Comparison of ENCODE assay signal across 13 mouse cellular contexts in the genomic region with DNA sequence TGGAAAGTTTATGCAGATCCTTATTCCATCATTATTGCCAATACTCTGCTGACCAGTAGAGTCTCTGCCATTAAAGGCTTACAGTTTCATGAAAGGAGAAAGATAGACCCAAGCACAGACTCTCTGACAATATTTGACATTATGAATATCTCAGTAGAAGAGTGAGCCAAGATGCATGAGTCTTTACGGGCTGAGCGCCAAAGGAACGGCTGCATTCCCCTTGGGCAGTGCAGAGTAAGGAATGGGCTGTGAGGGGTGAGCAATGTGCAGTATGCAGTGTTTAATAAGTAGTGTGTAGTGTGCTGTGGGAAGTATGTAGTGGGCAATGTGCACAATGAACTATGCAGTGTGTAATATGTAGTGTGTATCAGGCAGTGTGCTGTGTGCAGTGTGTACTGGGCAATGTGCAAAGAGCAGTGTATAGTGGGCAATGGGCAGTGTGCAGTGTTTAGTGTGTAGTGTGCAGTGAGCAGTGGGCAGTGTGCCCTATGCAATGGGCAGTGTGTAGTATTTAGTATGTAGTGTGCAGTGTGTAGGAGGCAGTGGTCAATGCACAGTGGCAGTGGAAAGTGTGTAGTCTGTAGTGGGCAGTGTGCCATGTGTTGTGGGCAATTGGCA.
DNase-seq lines count a peak whose midpoint lies in the region; ATAC-seq lines count a peak whose summit lies in the region.
"Had no signal": no experiment of that assay in that cellular context is flagged by ENCODE, and none has a peak within 500 bp of the region (broad histone marks: within the 10 kb centered on the region; RNA-seq: fewer than 3 reads in every experiment).

No protein-coding gene starts in this region.

- intact Hi-C loops in gastrocnemius, postnatal 14 days (cut with DNase I; ENCODE audit: low total_unique reads): no loop called here

- no peaks in the 10 kb centered on the region for H3K9me3 ChIP-seq in neural tube, embryonic 15.5 days (replicated peaks)
- H3K9me3 ChIP-seq: intestine, embryonic 15.5 days had no signal

- DNase-seq in adrenal gland, postnatal 14 days: peak; percentile 23
- no peak for DNase-seq in adrenal gland, adult 8-10 months
- DNase-seq in gastrocnemius, postnatal 14 days: peak; percentile 17
- DNase-seq in gastrocnemius, adult 8-10 months (ENCODE audit: low spot score in 2 of 2): no peak
- DNase-seq in kidney, postnatal 4 days: peak; percentile 3 to 6
- DNase-seq in kidney, adult 18-20 months: no peak
- no peak for DNase-seq in neural tube, embryonic 10.5 days (ENCODE audit: extremely low spot score, low spot score)
- DNase-seq: thymus, postnatal 25 days had no signal

- WGBS in neural tube, embryonic 15.5 days: 90% methylated on average over 3 of the region's 3 CpGs

- no peaks in the 10 kb centered on the region for H3K27me3 ChIP-seq in neural tube, embryonic 15.5 days (replicated peaks)
- H3K27me3 ChIP-seq: intestine, embryonic 15.5 days had no signal

- ATAC-seq in neural tube, embryonic 15.5 days (ENCODE audit: low FRiP score): 0 out of 2 replicates have a peak, but pooled peaks have one; percentile 21
- ATAC-seq: intestine, embryonic 15.5 days; lung, postnatal 0 days had no signal

- no peak overlapping the region for H3K4me2 ChIP-seq in neural tube, embryonic 15.5 days
- H3K4me2 ChIP-seq: intestine, embryonic 15.5 days had no signal

- no peaks in the 10 kb centered on the region for H3K36me3 ChIP-seq in neural tube, embryonic 15.5 days
- H3K36me3 ChIP-seq: intestine, embryonic 15.5 days had no signal

- H3K4me3 ChIP-seq in neural tube, embryonic 15.5 days (replicated peaks): no peak overlapping the region
- H3K4me3 ChIP-seq: intestine, embryonic 15.5 days; left cerebral cortex, adult 2 months; myocyte had no signal

- no peak overlapping the region for H3K9ac ChIP-seq in neural tube, embryonic 15.5 days (replicated peaks)
- H3K9ac ChIP-seq: intestine, embryonic 15.5 days had no signal

- H3K4me1 ChIP-seq in neural tube, embryonic 15.5 days: 0 out of 2 replicates have a peak, but pooled peaks cover 4% of the 10 kb centered on the region
- H3K4me1 ChIP-seq: intestine, embryonic 15.5 days had no signal

- H3K27ac ChIP-seq in neural tube, embryonic 15.5 days (replicated peaks): no peak overlapping the region
- H3K27ac ChIP-seq: intestine, embryonic 15.5 days; left cerebral cortex, adult 2 months had no signal

Comparison
In these comparisons a context has a peak if more than half of its experiments do, and no peak if none do; other contexts are left out.
1. DNase-seq: peak in adrenal gland, postnatal 14 days (single experiment), gastrocnemius, postnatal 14 days (single experiment) and kidney, postnatal 4 days (2 of 2); none in adrenal gland, adult 8-10 months (single experiment), gastrocnemius, adult 8-10 months (0 of 2), kidney, adult 18-20 months (single experiment) and neural tube, embryonic 10.5 days (single experiment).